27 mouse cellular contexts compared by ENCODE assay signal in genomic region chr4:125319343-125319742, GRCm38 (mm10).
DNase-seq lines count a peak whose midpoint lies in the region; ATAC-seq lines count a peak whose summit lies in the region.
"Had no signal": no experiment of that assay in that cellular context is flagged by ENCODE, and none has a peak within 500 bp of the region (broad histone marks: within the 10 kb centered on the region; RNA-seq: fewer than 3 reads in every experiment).

No protein-coding gene starts in this region.

- H3K9me3 ChIP-seq in forebrain, embryonic 11.5 days (ENCODE audit: control insufficient read depth, low read length): no peaks in the 10 kb centered on the region
- no peaks in the 10 kb centered on the region for H3K9me3 ChIP-seq in forebrain, embryonic 10.5 days
- H3K9me3 ChIP-seq in midbrain, embryonic 14.5 days (ENCODE audit: control insufficient read depth, low read length): no peaks in the 10 kb centered on the region
- H3K9me3 ChIP-seq in midbrain, embryonic 11.5 days (ENCODE audit: control insufficient read depth, low read length): no peaks in the 10 kb centered on the region
- no peaks in the 10 kb centered on the region for H3K9me3 ChIP-seq in forebrain, embryonic 15.5 days
- H3K9me3 ChIP-seq: embryonic facial prominence, embryonic 10.5 days; embryonic facial prominence, embryonic 15.5 days; hindbrain, embryonic 10.5 days; kidney, embryonic 15.5 days; limb, embryonic 13.5 days; lung, embryonic 15.5 days; midbrain, embryonic 12.5 days; neural tube, embryonic 15.5 days had no signal

- WGBS in forebrain, embryonic 11.5 days: 6% methylated on average over 5 of the region's 5 CpGs
- 7% methylated on average over 5 of the region's 5 CpGs for WGBS in forebrain, embryonic 10.5 days
- WGBS in midbrain, embryonic 14.5 days: 37% methylated on average over 5 of the region's 5 CpGs
- 47% methylated on average over 5 of the region's 5 CpGs for WGBS in midbrain, embryonic 11.5 days
- WGBS in forebrain, embryonic 15.5 days: 2% methylated on average over 5 of the region's 5 CpGs

- H3K27me3 ChIP-seq in forebrain, embryonic 11.5 days (ENCODE audit: control insufficient read depth, insufficient read depth, low read length): peaks cover 23% of the 10 kb centered on the region
- H3K27me3 ChIP-seq in forebrain, embryonic 10.5 days (ENCODE audit: poor library complexity, severe bottlenecking): peaks cover 65% of the 10 kb centered on the region
- no peaks in the 10 kb centered on the region for H3K27me3 ChIP-seq in midbrain, embryonic 14.5 days (ENCODE audit: control insufficient read depth, insufficient read depth, low read length)
- no peaks in the 10 kb centered on the region; the same call in 1 of the 2 replicates for H3K27me3 ChIP-seq in midbrain, embryonic 11.5 days (ENCODE audit: control insufficient read depth, insufficient read depth, low read length)
- no peaks in the 10 kb centered on the region for H3K27me3 ChIP-seq in forebrain, embryonic 15.5 days
- H3K27me3 ChIP-seq: lung, embryonic 15.5 days had no signal

- H3K27ac ChIP-seq in forebrain, embryonic 11.5 days (ENCODE audit: low read depth, low read length): no peak overlapping the region
- H3K27ac ChIP-seq in forebrain, embryonic 10.5 days: no peak overlapping the region
- no peak overlapping the region for H3K27ac ChIP-seq in midbrain, embryonic 14.5 days (replicated peaks; ENCODE audit: low read depth, low read length)
- H3K27ac ChIP-seq in midbrain, embryonic 11.5 days (ENCODE audit: low read depth, low read length): no peak overlapping the region
- peak overlapping the region; percentile 65 for H3K27ac ChIP-seq in forebrain, embryonic 15.5 days (replicated peaks)
- H3K27ac ChIP-seq: embryonic facial prominence, embryonic 10.5 days; embryonic facial prominence, embryonic 15.5 days; gastrocnemius, adult 2 months; hindbrain, embryonic 10.5 days; kidney, embryonic 15.5 days; limb, embryonic 13.5 days; lung, embryonic 15.5 days; midbrain, embryonic 12.5 days; neural tube, embryonic 15.5 days had no signal

- peak; percentile 61 for ATAC-seq in forebrain, embryonic 11.5 days (replicated peaks; ENCODE audit: low FRiP score)
- no peak for ATAC-seq in midbrain, embryonic 14.5 days (ENCODE audit: low FRiP score, low TSS enrichment)
- no peak for ATAC-seq in midbrain, embryonic 11.5 days (ENCODE audit: low FRiP score)
- ATAC-seq in forebrain, embryonic 15.5 days (replicated peaks): peak; percentile 41

- DNase-seq in forebrain, embryonic 11.5 days (ENCODE audit: low spot score): peak; percentile 65
- no peak for DNase-seq in forebrain, embryonic 10.5 days (ENCODE audit: extremely low spot score, low spot score)
- peak; percentile 52 for DNase-seq in midbrain, embryonic 14.5 days
- no peak for DNase-seq in midbrain, embryonic 11.5 days (ENCODE audit: low spot score, missing footprints)
- DNase-seq in retina, postnatal 1 day: peak; percentile 89
- no peak for DNase-seq in cerebellum, adult 9-10 months
- DNase-seq in cerebellum, postnatal 25 days: no peak
- DNase-seq: adrenal gland, postnatal 10 days; cerebellum, adult 18-20 months; cerebellum, postnatal 14 days; gastrocnemius, adult 2 months; gastrocnemius, postnatal 36 days; heart, postnatal 14 days; kidney, adult 18-20 months; kidney, postnatal 25 days; lung, postnatal 36 days; thymus, postnatal 4 days had no signal

- H3K4me3 ChIP-seq in forebrain, embryonic 11.5 days (ENCODE audit: low read depth, low read length): no peak overlapping the region
- no peak overlapping the region for H3K4me3 ChIP-seq in forebrain, embryonic 10.5 days
- H3K4me3 ChIP-seq in midbrain, embryonic 14.5 days (replicated peaks; ENCODE audit: low read depth, low read length): no peak overlapping the region
- no peak overlapping the region for H3K4me3 ChIP-seq in midbrain, embryonic 11.5 days (ENCODE audit: low read depth, low read length)
- H3K4me3 ChIP-seq in forebrain, embryonic 15.5 days: no peak overlapping the region
- H3K4me3 ChIP-seq: embryonic facial prominence, embryonic 10.5 days; embryonic facial prominence, embryonic 15.5 days; gastrocnemius, adult 2 months; hindbrain, embryonic 10.5 days; kidney, embryonic 15.5 days; limb, embryonic 13.5 days; lung, embryonic 15.5 days; midbrain, embryonic 12.5 days; neural tube, embryonic 15.5 days had no signal

- H3K4me2 ChIP-seq in forebrain, embryonic 11.5 days (ENCODE audit: low read depth, low read length, severe bottlenecking): no peak overlapping the region
- no peak overlapping the region for H3K4me2 ChIP-seq in midbrain, embryonic 14.5 days (ENCODE audit: low read length)
- H3K4me2 ChIP-seq in midbrain, embryonic 11.5 days: no peak overlapping the region
- no peak overlapping the region for H3K4me2 ChIP-seq in forebrain, embryonic 15.5 days (replicated peaks)
- H3K4me2 ChIP-seq: embryonic facial prominence, embryonic 15.5 days; kidney, embryonic 15.5 days; limb, embryonic 13.5 days; liver, embryonic 11.5 days; lung, embryonic 15.5 days; midbrain, embryonic 12.5 days; neural tube, embryonic 15.5 days had no signal

- no peak overlapping the region for H3K9ac ChIP-seq in forebrain, embryonic 11.5 days (ENCODE audit: low read length)
- H3K9ac ChIP-seq in midbrain, embryonic 14.5 days (replicated peaks; ENCODE audit: low read length): no peak overlapping the region
- H3K9ac ChIP-seq in midbrain, embryonic 11.5 days (ENCODE audit: low read length): no peak overlapping the region
- no peak overlapping the region; the same call in 1 of the 2 replicates for H3K9ac ChIP-seq in forebrain, embryonic 15.5 days (replicated peaks)
- H3K9ac ChIP-seq: embryonic facial prominence, embryonic 15.5 days; kidney, embryonic 15.5 days; limb, embryonic 13.5 days; lung, embryonic 15.5 days; midbrain, embryonic 12.5 days; neural tube, embryonic 15.5 days had no signal

- H3K36me3 ChIP-seq in forebrain, embryonic 11.5 days (ENCODE audit: control insufficient read depth, insufficient read depth, low read length): no peaks in the 10 kb centered on the region
- no peaks in the 10 kb centered on the region for H3K36me3 ChIP-seq in forebrain, embryonic 10.5 days (replicated peaks)
- no peaks in the 10 kb centered on the region for H3K36me3 ChIP-seq in midbrain, embryonic 14.5 days (ENCODE audit: control insufficient read depth, insufficient read depth, low read length)
- no peaks in the 10 kb centered on the region for H3K36me3 ChIP-seq in midbrain, embryonic 11.5 days (ENCODE audit: control insufficient read depth, insufficient read depth, low read length)
- H3K36me3 ChIP-seq in forebrain, embryonic 15.5 days: no peaks in the 10 kb centered on the region
- H3K36me3 ChIP-seq: embryonic facial prominence, embryonic 10.5 days; embryonic facial prominence, embryonic 15.5 days; hindbrain, embryonic 10.5 days; kidney, embryonic 15.5 days; limb, embryonic 13.5 days; lung, embryonic 15.5 days; midbrain, embryonic 12.5 days; neural tube, embryonic 15.5 days had no signal

- H3K4me1 ChIP-seq in forebrain, embryonic 11.5 days (replicated peaks; ENCODE audit: control insufficient read depth, insufficient read depth, low read length): peaks cover 11% of the 10 kb centered on the region; the same call in 1 of the 2 replicates
- peaks cover 32% of the 10 kb centered on the region for H3K4me1 ChIP-seq in forebrain, embryonic 10.5 days
- peaks cover 13% of the 10 kb centered on the region for H3K4me1 ChIP-seq in midbrain, embryonic 14.5 days (ENCODE audit: control insufficient read depth, insufficient read depth, low read length)
- no peaks in the 10 kb centered on the region for H3K4me1 ChIP-seq in midbrain, embryonic 11.5 days (ENCODE audit: control insufficient read depth, insufficient read depth, low read length)
- H3K4me1 ChIP-seq in forebrain, embryonic 15.5 days: peaks cover 46% of the 10 kb centered on the region
- H3K4me1 ChIP-seq: embryonic facial prominence, embryonic 15.5 days; kidney, embryonic 15.5 days; limb, embryonic 13.5 days; lung, embryonic 15.5 days had no signal

Comparison
In these comparisons a context has a peak if more than half of its experiments do, and no peak if none do; other contexts are left out.
1. DNase-seq: peak in forebrain, embryonic 11.5 days (single experiment), midbrain, embryonic 14.5 days (single experiment) and retina, postnatal 1 day (single experiment); none in forebrain, embryonic 10.5 days (single experiment), midbrain, embryonic 11.5 days (single experiment), cerebellum, adult 9-10 months (single experiment) and cerebellum, postnatal 25 days (0 of 2).
2. ATAC-seq: peak in forebrain, embryonic 11.5 days (single experiment) and forebrain, embryonic 15.5 days (single experiment); none in midbrain, embryonic 14.5 days (single experiment) and midbrain, embryonic 11.5 days (single experiment).